Mouse (Mus musculus): ENCODE measurements around the gene Parp1. TPM values are rescaled to one million over a fixed set of nuclear protein-coding genes. Genes with fewer than 3 reads are reported as not detected.
"Not testable (repeated sequence)": the region's sequence is repeated elsewhere in the genome, so short reads cannot be mapped to it uniquely, and the experiment has no call there.

Parp1 gene
- total RNA-seq, 2 experiments from 2014 or later = 68.0 to 91.2 TPM

GRCm38 (mm10) chr1:180559454-180559853 lies 9.3 kb upstream of the Parp1 start:
- no peak for DNase-seq

DNA sequence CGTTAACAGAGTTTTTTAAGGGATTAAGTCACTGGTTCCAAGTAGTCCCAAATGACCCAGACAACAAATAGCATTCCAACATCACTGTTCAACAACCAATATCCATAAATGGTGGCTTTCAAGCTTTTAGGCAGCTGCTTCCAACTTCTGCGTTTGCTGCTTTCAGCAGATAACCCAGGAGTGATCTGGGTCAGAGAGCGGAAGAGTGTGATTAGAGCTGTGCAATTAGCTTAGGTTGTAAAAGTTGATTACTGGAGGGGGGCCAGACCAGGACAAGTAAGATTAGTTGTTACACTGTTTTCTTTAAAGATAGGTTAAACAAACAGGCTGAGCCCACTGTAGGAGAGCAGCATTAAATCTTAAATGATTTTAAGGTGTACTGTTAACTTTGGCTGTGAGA lies 7.5 kb upstream of the Parp1 start:
- DNase-seq = no peak

GRCm38 (mm10) chr1:180564885-180565284 lies 3.8 kb upstream of the Parp1 start:
- no peak for DNase-seq

- DNase-seq = no peak
Observed at GRCm38 (mm10) chr1:180567761-180568160, 963 bp upstream of the Parp1 start.

DNA sequence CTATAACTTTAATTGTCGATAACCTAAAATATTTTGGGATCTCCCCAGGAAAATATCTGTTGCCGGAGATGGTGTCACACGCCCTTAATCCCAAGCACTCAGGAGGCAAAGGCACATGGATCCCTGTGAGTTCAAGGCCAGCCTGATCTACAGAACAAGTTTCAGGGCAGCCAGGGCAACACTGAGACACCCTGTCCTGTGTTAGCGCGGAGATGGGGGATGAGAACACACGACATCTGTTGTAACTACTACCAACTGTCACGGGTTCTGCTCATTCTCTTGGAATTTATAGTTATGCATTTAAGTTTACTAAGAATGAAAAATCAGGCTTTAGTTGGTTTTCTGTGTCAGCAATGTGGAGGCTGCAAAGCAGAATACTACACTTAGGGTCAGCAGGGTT lies 476 bp upstream of the Parp1 start:
- no peak for DNase-seq

DNA sequence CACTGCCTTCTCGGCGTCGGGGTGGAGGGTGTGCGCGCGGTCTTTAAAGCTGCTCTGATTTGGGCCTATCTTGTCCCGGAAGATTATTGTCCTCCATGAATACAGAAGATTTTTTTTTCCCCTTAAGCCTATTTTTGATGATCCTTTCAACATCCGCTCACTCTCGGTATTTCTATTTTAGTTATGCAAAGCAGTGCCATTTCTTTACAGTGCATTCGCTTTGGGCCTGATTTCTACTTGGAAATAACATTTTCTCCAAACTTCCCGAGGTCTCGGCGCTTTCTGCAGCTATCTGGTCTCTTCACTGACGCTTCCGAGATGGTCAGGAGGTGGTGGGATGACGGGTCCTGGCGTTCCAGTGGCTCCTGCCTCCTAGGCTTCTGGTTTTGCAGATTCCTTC lies 729 bp downstream of the Parp1 start:
- no peak for DNase-seq

DNA sequence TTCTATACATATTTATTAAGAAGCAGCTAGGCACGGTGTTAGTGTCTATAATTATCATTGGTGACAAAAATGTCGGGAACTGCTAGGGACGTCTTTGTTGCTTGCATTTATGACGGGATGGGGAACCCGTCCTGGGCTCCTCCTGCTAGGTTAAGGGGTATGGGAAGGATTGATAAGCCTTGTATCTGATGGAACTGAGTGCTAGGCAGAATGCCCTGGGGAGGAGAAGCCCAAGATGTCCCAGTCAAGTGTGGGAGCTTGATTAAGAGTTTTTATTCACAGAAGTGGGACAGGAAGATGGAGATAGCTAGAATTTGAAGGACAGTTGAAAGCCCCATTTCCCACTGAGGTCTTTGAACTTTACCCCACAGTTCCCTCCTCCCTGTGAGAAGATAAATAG lies 1.5 kb downstream of the Parp1 start:
- DNase-seq = no peak

DNA sequence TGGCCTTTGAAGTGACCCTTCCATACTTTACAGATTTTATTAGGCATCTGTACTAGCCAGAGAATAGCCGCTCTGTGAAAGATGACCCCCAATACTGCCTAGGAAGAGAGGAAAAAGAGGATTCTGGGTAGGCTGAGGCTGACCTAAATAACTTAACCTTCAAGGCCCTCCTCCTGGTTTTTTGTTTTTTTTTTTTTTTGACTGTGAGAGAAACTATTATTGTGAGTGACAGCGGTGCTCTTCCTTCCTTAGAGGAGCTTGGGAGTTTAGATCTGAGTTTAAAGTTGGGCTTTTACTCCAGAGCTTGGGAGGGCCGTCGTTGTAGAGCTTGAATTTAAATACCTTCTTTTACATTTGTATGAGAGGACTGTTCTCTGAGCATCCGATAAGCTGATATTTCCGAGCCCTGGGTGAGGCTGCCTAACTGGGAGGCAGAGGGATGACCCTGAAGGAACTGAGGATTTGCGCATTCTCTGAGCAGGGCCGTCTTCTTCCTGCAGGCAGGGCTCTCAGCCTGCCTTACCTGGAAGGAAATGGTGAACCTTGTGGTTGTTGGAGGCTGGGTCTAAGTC lies 2.4 kb downstream of the Parp1 start:
- no peak for DNase-seq

DNA sequence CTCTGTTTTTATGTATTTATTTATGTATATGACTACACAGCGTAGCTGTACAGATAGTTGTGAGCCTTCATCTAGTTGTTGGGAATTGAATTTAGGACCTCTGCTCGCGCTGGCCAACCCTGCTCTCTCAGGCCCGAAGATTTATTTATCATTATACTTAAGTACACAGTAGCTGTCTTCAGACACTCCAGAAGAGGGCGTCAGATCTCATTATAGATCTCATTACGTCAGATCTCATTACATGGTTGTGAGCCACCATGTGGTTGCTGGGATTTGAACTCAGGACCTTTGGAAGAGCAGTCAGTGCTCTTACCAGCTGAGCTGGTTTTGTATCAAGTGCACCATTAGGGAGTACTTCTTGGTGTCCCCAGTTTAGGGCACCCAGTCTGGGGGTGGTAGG lies 3.0 kb downstream of the Parp1 start:
- DNase-seq = not testable (repeated sequence)

DNA sequence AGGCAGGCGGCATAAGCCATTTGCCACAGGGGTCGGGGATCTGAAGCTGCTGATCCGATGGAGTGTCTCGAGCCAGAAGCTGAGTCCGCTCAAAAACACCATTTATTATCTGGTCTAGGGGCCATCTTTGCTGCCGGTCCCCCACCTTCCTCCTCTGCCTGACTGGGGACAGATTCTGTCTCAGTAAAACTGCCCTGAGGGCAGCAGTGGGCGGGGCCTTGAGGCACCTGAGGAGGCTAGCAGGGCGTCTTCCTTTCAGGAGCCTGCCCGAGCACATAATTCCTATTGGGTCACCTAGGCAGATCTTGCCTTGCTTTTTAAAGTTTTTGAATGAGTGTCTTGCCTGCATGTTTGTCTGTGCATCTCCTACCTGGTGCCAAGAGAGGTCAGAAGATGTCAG lies 3.4 kb downstream of the Parp1 start:
- no peak for DNase-seq

DNA sequence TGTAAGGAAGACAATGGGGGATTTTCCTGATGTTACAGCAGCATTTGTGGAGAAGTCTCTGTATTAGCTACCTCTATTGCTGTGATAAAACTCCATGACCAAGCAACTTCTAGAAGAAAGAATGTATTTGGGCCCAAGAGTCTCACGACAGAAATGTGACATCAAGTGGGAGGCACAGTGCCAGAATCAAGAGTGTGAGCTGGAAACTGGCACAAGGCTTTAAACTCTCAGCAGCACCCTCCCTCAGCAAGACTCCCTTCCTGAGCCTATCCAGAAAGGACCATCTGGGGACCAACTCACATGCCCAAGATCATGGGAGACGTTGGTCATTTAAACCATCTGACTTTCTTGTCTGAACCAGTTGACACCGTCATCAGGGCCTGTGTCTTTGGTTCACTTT lies 7.8 kb downstream of the Parp1 start:
- DNase-seq = no peak

GRCm38 (mm10) chr1:180577837-180578236 lies 9.1 kb downstream of the Parp1 start:
- no peak for DNase-seq

DNA sequence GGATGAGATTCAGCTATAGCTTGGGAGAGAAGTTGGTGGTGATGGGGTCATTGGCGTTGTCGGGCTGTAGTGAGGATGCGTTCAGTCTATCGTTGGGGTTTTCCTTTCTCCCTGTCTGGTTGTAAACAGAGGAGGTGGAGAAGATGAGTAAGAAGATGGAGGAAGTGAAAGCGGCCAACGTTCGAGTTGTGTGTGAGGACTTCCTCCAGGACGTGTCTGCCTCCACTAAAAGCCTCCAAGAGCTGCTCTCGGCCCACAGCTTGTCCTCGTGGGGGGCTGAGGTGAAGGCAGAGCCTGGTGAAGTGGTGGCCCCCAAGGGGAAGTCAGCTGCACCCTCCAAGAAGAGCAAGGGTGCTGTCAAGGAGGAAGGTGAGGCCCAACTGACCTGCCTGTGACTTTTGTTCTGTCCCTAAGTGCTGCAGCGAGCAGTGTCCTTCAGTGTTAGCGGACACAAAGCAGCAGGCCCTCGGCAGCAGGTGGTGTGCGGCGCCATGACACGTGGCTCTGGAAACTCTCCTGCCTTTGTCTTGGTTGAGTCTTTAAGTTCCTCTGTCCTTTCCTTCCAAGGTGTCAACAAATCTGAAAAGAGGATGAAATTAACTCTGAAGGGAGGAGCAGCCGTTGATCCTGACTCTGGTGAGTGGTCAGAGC lies 19.2 kb downstream of the Parp1 start:
- DNase-seq = no peak

- DNase-seq = no peak
Observed at GRCm38 (mm10) chr1:180600578-180600977, 31.9 kb downstream of the Parp1 start.

- no peak for DNase-seq
Observed at GRCm38 (mm10) chr1:180601806-180602205, 33.1 kb downstream of the Parp1 start.

DNA sequence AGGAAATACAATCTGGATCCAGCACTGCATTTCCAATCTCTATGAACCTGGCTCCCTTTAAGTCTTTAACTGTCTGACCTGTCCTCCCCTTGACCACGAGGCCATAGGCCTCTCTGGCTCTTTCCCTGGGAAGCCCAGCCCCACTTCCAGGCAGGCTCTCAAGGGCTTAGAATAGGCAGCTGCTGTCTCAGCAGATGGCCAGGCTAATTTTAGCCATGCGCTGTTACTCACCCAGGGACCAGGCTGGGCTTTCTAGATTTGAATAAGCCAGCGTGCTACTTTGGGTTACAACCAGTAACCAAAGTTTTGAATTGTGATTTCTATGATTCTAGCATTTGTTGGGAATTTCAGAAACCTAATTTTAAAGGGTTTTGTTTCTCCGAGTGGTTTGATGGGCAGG lies 35.9 kb downstream of the Parp1 start:
- peak; percentile 38 to 49 for DNase-seq

DNA sequence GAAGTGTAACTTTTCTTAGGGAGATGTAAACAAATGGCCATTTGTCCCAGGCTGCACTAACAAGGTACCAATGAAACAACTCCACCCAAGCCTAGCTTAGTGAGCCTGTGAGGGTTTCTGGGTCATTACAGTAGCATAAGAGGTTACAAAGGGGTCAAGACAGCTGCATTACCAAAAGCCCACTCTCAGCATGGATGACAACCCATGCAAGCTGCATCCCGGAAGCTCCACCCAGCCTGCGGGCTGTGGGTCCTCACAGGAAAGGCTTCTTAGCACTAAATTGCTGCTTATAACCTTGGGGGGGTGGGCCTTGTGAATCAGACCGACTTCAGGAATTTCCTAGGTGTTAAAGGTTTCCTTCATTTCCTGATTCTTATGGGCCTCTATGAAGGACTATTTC lies 37.4 kb downstream of the Parp1 start:
- no peak for DNase-seq

- no peak for DNase-seq
Observed at GRCm38 (mm10) chr1:180606796-180607577, 38.3 kb downstream of the Parp1 start.

GRCm38 (mm10) chr1:180607578-180607879 lies 38.8 kb downstream of the Parp1 start:
- DNase-seq = no peak

GRCm38 (mm10) chr1:180611842-180612241 lies 43.1 kb downstream of the Parp1 start:
- DNase-seq = not testable (repeated sequence)

- DNase-seq = no peak
Observed at GRCm38 (mm10) chr1:180616762-180617161, 48.0 kb downstream of the Parp1 start.

- no peak for DNase-seq
Observed at GRCm38 (mm10) chr1:180622389-180622788, 53.7 kb downstream of the Parp1 start.

- no peak for DNase-seq
Observed at GRCm38 (mm10) chr1:180623911-180624310, 55.2 kb downstream of the Parp1 start.

DNA sequence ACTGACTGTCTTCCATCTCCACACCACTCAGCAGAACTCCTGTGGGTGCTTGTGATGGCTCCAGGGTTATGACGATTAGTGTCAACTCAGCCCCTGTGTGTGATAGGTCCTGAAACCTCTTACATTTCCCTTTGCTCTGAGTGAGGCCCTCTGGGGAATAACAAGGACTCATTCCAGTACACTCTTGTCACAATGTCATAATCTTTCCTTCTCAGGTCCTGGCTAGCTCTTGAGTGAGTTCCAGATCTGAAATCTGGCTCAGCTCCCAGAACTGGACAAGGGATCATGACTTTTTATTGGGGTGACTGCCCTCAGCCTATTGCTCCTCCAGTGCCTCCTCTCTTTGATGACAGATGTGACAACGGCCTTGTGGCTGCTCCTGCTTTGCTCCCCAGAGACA lies 57.4 kb downstream of the Parp1 start:
- DNase-seq = peak; percentile 79 to 80
